Mouse (Mus musculus): ENCODE measurements around the gene F2rl1. TPM values are rescaled to one million over a fixed set of nuclear protein-coding genes. Genes with fewer than 3 reads are reported as not detected.

Gene F2rl1
- polyA plus RNA-seq, 1 experiment from 2014 or later = 0.33 TPM

DNA sequence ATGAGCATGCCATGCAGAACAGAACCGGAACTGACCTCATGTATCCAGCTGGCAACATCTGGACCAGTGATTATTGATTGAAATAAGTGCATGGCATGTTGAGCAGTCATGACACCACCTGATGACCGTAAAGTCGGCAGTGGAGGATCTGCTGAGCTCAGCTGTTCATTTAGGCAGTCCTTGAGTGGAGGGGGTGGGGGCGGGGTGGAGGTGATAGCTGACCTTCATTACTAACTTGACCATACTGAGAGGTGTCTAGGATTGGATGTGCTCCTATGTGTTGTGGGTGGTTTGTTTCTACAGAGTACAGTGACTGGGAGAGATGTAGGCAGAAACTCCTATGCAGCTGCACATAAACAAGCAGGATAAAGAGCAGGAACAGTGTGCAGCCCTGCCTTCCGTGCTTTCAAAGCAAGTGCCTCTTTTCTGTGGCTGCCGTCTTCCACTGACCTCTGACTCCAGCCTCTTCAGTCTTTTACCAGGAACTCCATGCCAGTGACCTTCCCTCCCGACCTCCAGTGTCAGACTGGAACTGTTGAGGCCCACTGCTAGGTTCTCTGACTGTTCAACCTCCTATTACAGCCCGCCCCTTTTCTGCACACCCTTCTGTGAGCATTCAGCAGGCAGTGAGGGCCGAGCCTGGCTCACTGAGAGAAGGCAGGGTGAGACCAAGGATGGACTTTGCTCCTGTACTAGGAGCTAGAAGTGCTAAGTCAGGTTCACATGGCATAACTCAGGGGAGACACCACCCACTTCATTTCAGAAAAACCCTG is 6.4 kb upstream of the F2rl1 start:
- H3K4me1 ChIP-seq = peaks cover 34% of the 10 kb centered on the region
- no peak overlapping the region for H3K4me2 ChIP-seq
- no peak overlapping the region for H3K9ac ChIP-seq
- H3K27ac ChIP-seq = no peak overlapping the region
- H3K4me3 ChIP-seq (replicated peaks) = no peak overlapping the region
- 41% methylated on average over 9 of the region's 9 CpGs for WGBS
- ATAC-seq (ENCODE audit: low FRiP score) = no peak
- H3K36me3 ChIP-seq (replicated peaks) = no peaks in the 10 kb centered on the region
- H3K9me3 ChIP-seq = no peaks in the 10 kb centered on the region
- H3K27me3 ChIP-seq = peaks cover 22% of the 10 kb centered on the region

DNA sequence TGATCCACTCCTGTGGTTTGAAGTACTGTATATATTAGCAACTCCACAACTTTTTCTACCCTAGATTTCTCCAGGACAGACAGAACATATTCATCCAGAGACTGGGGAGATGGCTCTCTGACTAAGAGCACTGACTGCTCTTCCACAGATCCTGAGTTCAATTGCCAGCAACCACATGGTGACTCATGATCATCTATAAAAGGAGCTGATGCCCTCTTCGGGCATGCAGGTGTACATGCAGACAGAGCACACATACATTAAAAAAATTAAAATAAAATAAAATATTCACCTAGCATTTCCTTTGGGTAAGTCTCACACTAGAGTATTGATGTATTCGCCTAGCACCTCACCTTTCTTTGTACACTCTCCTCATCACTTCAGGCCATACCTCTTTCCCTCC is 4.2 kb upstream of the F2rl1 start:
- H3K9me3 ChIP-seq = no peaks in the 10 kb centered on the region; the same call in 1 of the 2 replicates
- peaks cover 44% of the 10 kb centered on the region for H3K27me3 ChIP-seq

DNA sequence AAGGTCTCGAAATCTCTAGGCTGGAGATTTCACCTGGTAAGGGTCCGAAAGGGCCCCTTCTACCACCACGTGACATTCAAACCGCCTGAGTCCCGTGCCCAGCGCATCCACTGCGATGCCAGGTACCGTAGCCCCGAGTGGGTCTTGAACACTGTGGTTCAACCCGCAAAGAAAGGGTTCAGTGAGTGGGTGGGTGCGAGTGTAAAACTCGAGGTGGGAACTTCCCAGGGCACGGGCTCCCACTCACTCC is 678 bp downstream of the F2rl1 start:
- H3K4me1 ChIP-seq = peaks cover 20% of the 10 kb centered on the region
- H3K4me2 ChIP-seq = peak overlapping the region; percentile 74
- H3K9me3 ChIP-seq = no peaks in the 10 kb centered on the region; the same call in 1 of the 2 replicates
- H3K9ac ChIP-seq = 0 out of 2 replicates have a peak overlapping the region, but pooled peaks have one; percentile 38
- WGBS = under 1% methylated on average over 13 of the region's 13 CpGs
- ATAC-seq (ENCODE audit: low FRiP score) = peak; percentile 53; the same call in 1 of the 2 replicates
- no peak overlapping the region for H3K27ac ChIP-seq
- peaks cover 61% of the 10 kb centered on the region for H3K27me3 ChIP-seq
- peak overlapping the region; percentile 43 for H3K4me3 ChIP-seq (replicated peaks)
- H3K36me3 ChIP-seq (replicated peaks) = no peaks in the 10 kb centered on the region

More for the DNA sequence above, 4.2 kb upstream of the F2rl1 start:
- peaks cover 24% of the 10 kb centered on the region for H3K4me1 ChIP-seq
- H3K27ac ChIP-seq = no peak overlapping the region
- H3K4me2 ChIP-seq = no peak overlapping the region
- H3K4me3 ChIP-seq (replicated peaks) = no peak overlapping the region
- no peak overlapping the region for H3K9ac ChIP-seq
- ATAC-seq (ENCODE audit: low FRiP score) = no peak
- H3K36me3 ChIP-seq (replicated peaks) = no peaks in the 10 kb centered on the region
- 88% methylated on average over 2 of the region's 2 CpGs for WGBS

DNA sequence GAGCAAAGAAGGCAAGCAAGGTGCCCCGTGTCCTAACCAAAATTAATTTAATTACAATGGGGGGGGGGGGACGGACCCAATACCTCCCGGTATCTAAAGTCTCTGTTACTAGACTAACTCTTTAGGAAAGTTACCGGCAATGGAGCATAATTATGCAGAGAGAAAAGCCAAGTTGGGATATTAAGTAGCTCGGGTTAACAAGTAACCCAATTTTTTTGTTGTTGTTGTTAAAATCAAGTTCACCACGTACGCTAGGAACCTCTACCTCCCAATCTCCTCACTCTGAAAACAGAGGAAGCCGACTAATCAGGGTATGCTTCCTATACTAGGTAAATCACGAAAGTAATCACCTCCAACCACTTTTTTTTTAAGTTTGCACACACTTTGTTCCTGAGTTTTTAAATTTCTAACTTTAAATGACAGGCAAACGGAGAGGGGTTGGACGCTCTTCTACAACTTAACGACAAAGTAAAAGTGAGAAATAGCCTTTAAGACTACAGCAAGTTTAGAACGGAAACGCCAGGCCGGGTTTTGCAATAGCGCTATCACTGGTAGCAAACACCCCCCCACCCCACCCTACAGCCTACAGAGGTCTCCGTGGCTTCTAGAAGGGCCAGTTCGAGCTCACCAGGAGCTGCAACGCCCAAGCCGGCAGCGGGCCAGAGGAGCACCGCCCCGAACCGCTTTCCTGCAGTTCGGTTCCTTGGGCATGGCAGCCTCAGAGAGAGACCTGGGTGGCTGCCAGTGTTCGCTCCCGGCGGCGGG is 1.2 kb downstream of the F2rl1 start:
- H3K4me1 ChIP-seq = peaks cover 20% of the 10 kb centered on the region
- ATAC-seq (ENCODE audit: low FRiP score) = no peak; the same call in 1 of the 2 replicates
- H3K27ac ChIP-seq = no peak overlapping the region
- H3K27me3 ChIP-seq = peaks cover 60% of the 10 kb centered on the region
- no peaks in the 10 kb centered on the region; the same call in 1 of the 2 replicates for H3K9me3 ChIP-seq
- 2% methylated on average over 29 of the region's 29 CpGs for WGBS
- 0 out of 2 replicates have a peak overlapping the region, but pooled peaks have one; percentile 38 for H3K9ac ChIP-seq
- H3K4me3 ChIP-seq (replicated peaks) = peak overlapping the region; percentile 43
- H3K4me2 ChIP-seq = peak overlapping the region; percentile 74
- no peaks in the 10 kb centered on the region for H3K36me3 ChIP-seq (replicated peaks)

DNA sequence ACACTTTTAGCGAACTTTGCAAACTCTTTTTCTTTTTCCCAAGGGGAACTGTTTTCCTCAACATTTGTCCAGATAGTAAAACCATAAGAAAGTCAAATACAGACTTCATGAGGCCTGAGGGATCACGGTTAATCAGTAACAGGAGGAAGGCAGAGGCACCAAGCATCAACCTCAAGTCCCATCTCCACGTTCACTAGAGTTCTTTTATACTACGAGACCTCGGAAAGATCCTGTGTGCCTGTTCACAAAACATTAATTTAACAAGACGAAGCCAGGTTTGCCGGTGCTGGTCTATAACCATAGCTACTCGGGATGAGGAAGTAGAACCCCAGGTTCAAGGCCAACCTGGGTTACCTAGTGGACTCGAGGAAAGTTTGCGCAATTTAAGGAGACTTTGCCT is 2.9 kb downstream of the F2rl1 start:
- Histone ChIP-seq H3K4me2 (no peak overlapping the region), H3K9ac (no peak overlapping the region), H3K36me3 (replicated peaks) (no peaks in the 10 kb centered on the region), H3K27ac (no peak overlapping the region), H3K27me3 (peaks cover 49% of the 10 kb centered on the region), H3K4me3 (replicated peaks) (no peak overlapping the region), H3K4me1 (peaks cover 20% of the 10 kb centered on the region), H3K9me3 (no peaks in the 10 kb centered on the region; the same call in 1 of the 2 replicates)
- 87% methylated on average over 10 of the region's 10 CpGs for WGBS
- no peak for ATAC-seq (ENCODE audit: low FRiP score)

DNA sequence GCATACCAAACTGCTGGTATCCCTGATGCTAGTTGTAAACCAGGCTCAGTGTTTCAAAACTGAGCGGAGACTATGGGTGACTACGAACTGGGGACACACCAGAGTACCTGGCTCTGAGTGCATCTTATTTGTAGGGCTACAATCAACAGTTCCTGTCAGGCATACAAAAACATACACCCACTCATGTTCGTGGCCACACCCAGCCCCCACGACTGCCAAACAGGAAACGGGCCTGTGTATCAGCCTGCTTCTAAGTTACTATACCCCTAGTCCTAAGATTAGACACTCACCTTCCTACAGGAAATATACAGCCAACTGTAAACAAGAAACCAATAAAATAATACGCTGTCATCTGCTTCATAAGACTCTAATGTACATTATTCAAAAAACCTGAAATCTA is 4.0 kb downstream of the F2rl1 start:
- 92% methylated on average over 6 of the region's 6 CpGs for WGBS
- Histone ChIP-seq H3K9me3 (no peaks in the 10 kb centered on the region; the same call in 1 of the 2 replicates), H3K36me3 (replicated peaks) (no peaks in the 10 kb centered on the region), H3K4me1 (peaks cover 20% of the 10 kb centered on the region), H3K27ac (no peak overlapping the region), H3K27me3 (peaks cover 37% of the 10 kb centered on the region), H3K9ac (no peak overlapping the region), H3K4me2 (no peak overlapping the region), H3K4me3 (replicated peaks) (no peak overlapping the region)
- no peak for ATAC-seq (ENCODE audit: low FRiP score)

DNA sequence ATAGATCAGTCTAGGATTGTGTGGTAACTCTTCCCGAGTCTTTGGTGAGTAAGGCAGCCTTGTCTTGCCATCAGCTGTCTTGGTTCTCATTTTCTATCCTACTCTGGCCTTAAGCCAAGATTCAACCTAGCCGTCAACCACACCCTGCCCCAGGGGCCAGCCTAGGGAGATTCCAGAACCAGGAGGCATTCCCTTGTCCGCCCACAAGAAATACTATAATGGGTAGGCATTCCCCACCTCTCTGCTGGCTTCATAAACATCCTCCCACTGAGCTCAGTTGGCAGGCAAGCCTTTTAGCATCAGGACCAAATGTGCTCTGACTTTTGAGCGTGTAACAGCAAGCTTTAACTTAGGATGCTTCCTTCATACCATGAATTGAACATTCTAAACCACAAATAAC is 10.3 kb downstream of the F2rl1 start:
- H3K27ac ChIP-seq = no peak overlapping the region
- H3K9ac ChIP-seq = no peak overlapping the region
- H3K4me1 ChIP-seq = no peaks in the 10 kb centered on the region
- H3K4me3 ChIP-seq (replicated peaks) = no peak overlapping the region
- H3K9me3 ChIP-seq = no peaks in the 10 kb centered on the region
- WGBS = 82% methylated on average over 4 of the region's 4 CpGs
- no peak for ATAC-seq (ENCODE audit: low FRiP score)
- no peaks in the 10 kb centered on the region for H3K27me3 ChIP-seq
- no peaks in the 10 kb centered on the region for H3K36me3 ChIP-seq (replicated peaks)
- H3K4me2 ChIP-seq = no peak overlapping the region

DNA sequence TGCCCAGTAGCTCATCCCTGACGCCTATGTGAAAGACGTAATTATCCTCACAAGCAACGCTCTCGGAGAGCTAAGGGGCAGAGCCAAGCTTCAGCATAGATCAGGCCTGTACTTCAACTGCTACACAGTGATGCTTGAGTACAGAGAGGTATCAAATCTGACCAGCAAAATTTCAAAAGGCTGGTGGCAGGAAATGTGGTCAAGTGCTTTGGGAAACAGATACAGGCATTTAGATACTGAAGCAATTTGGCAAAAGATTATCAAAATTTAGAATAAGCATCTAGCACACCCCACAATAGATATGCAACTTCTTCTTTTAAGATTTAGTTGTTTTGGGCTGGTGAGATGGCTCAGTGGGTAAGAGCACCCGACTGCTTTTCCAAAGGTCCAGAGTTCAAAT is 15.0 kb downstream of the F2rl1 start:
- H3K36me3 ChIP-seq (replicated peaks) = no peaks in the 10 kb centered on the region
- H3K27ac ChIP-seq = no peak overlapping the region
- H3K27me3 ChIP-seq = no peaks in the 10 kb centered on the region
- H3K9ac ChIP-seq = no peak overlapping the region
- WGBS = 91% methylated on average over 5 of the region's 5 CpGs
- no peak overlapping the region for H3K4me2 ChIP-seq
- ATAC-seq (ENCODE audit: low FRiP score) = no peak
- H3K9me3 ChIP-seq = no peaks in the 10 kb centered on the region
- no peak overlapping the region for H3K4me3 ChIP-seq (replicated peaks)
- no peaks in the 10 kb centered on the region for H3K4me1 ChIP-seq

DNA sequence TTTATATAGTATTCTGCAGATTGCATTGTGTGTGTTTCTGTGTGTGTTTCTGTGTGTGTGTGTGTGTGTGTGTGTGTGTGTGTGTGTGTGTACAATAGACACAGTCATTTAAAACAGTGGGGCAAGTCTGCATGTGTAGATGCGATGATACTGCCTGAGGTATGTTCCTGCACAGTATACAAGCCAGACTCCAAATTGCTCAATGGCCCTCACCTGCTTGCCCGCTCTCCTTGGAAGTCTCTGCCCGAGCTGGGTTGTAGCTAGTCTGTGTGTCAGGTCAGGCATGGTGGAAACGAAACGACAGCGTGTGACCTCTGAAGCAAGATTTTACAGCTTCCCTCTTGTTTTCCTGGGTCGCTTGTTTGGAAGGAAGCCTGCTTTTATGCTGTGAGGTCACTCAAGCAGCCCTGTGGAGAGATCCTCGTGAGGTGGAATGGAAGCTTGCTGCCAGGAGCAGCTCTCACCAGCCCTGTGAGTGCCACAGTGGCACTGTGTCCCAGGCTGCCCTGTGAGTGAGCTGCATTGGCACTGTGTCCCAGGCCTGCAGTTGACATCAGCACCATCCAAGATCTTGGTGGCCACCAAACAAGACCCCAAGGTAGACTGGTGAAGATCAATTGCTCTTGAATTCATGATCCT is 21.6 kb downstream of the F2rl1 start:
- H3K27ac ChIP-seq = no peak overlapping the region
- no peak overlapping the region for H3K4me3 ChIP-seq (replicated peaks)
- no peaks in the 10 kb centered on the region for H3K4me1 ChIP-seq
- H3K4me2 ChIP-seq = no peak overlapping the region
- 78% methylated on average over 8 of the region's 8 CpGs for WGBS
- no peaks in the 10 kb centered on the region for H3K36me3 ChIP-seq (replicated peaks)
- no peak for ATAC-seq (ENCODE audit: low FRiP score)
- no peak overlapping the region for H3K9ac ChIP-seq
- H3K27me3 ChIP-seq = no peaks in the 10 kb centered on the region
- H3K9me3 ChIP-seq = no peaks in the 10 kb centered on the region

DNA sequence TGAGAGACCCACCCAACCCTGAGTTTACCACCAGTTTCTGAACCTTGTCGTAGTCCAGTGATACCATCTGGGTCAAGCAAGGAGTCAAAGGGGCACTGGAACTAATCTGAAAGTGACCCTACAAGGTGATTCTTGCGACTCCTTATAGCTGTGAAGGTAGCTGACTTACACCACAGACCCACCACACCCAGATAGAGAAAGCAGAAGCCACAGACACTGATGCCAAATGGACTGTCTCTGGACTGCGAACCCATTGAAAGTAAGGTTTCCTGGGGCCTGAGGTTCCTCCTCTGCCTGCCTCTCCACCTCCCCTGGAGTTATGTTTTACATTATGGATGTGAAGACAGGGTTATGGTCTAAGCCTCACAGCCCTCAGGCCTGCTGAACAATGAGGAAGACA is 28.4 kb downstream of the F2rl1 start:
- no peak for ATAC-seq (ENCODE audit: low FRiP score)
- no peak overlapping the region for H3K4me3 ChIP-seq (replicated peaks)
- H3K4me2 ChIP-seq = no peak overlapping the region
- no peaks in the 10 kb centered on the region for H3K27me3 ChIP-seq
- no peaks in the 10 kb centered on the region for H3K36me3 ChIP-seq (replicated peaks)
- 86% methylated on average over 3 of the region's 3 CpGs for WGBS
- no peak overlapping the region for H3K9ac ChIP-seq
- H3K9me3 ChIP-seq = no peaks in the 10 kb centered on the region
- no peak overlapping the region for H3K27ac ChIP-seq
- no peaks in the 10 kb centered on the region; the same call in 1 of the 2 replicates for H3K4me1 ChIP-seq

DNA sequence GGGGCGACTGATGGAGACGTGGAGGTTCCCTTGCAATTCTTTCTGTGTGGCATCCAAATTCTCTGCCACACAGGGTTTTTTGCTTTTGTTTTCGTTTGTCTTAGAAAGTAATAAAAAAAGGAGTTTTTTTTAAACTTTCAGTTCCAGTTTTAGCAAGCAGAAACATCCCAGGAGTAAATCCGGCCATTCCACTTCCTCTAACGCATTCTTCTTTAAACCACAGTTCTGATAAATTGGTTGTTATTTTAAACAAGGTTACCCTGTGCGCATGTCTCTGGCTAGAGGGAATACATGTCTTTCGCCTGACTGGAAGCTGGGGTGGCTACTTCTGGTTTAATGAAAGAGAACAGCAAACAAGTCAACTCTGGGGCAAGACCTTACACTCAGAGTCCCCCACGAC is 30.2 kb downstream of the F2rl1 start:
- no peaks in the 10 kb centered on the region; the same call in 1 of the 2 replicates for H3K4me1 ChIP-seq
- H3K4me2 ChIP-seq = no peak overlapping the region
- H3K36me3 ChIP-seq (replicated peaks) = no peaks in the 10 kb centered on the region
- no peak overlapping the region for H3K4me3 ChIP-seq (replicated peaks)
- H3K9ac ChIP-seq = no peak overlapping the region
- no peak for ATAC-seq (ENCODE audit: low FRiP score)
- WGBS = 82% methylated on average over 8 of the region's 8 CpGs
- no peaks in the 10 kb centered on the region for H3K9me3 ChIP-seq
- H3K27ac ChIP-seq = no peak overlapping the region
- no peaks in the 10 kb centered on the region for H3K27me3 ChIP-seq

DNA sequence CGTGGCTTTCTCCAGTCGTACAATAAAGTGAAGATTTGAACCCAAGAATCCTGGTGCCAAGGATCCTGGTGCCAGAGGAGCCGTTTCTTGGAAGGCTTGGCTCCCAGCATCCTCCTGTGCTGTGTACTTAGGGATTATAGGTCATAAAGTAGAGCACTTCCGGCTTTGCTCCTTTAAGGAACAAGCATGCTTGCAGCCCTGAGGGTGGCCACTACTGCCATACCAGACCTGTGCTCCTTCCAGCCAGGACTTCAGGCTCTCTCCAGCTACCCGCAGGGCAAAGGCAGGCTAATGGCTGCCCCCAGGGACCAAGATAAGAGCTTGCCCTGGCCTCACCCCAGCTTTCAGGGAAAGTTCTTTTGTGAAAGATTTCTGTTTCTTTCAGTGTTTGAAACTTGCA is 31.7 kb downstream of the F2rl1 start:
- no peak overlapping the region for H3K27ac ChIP-seq
- no peaks in the 10 kb centered on the region for H3K9me3 ChIP-seq
- no peaks in the 10 kb centered on the region for H3K36me3 ChIP-seq (replicated peaks)
- H3K4me2 ChIP-seq = no peak overlapping the region
- no peak overlapping the region for H3K4me3 ChIP-seq (replicated peaks)
- no peak overlapping the region for H3K9ac ChIP-seq
- H3K4me1 ChIP-seq = no peaks in the 10 kb centered on the region; the same call in 1 of the 2 replicates
- 79% methylated on average over 5 of the region's 5 CpGs for WGBS
- no peak for ATAC-seq (ENCODE audit: low FRiP score)
- no peaks in the 10 kb centered on the region for H3K27me3 ChIP-seq

Data from forebrain, embryonic 12.5 days (tissue).